Mouse (Mus musculus) granulocyte monocyte progenitor cell, adult 5-6 weeks (primary cell): Measurements from ENCODE around the gene Cachd1. TPM values are rescaled to one million over a fixed set of nuclear protein-coding genes. Genes with fewer than 3 reads are reported as not detected.

ENCODE experiments used
- ATAC-seq: replicated peaks from 2 replicates; pipeline ENCODE4 v1.8.0; 2016; ENCODE audit warnings: mild to moderate bottlenecking, moderate TSS enrichment, inconsistent platforms; ENCODE audit not compliant: poor library complexity, severe bottlenecking
- total RNA-seq, 2 experiments: library from RNA; stranded (forward) in 1 of 2; stranded (reverse) in 1 of 2; fragments of 200-712, 200-1000 nt in 1 of 2; fragments of >200 nt in 1 of 2; fragmentation: Nextera tagmentation in 1 of 2; gene quantifications; 2 replicates each; pipeline ENCODE4 v1.2.3; 2014 to 2017

Gene Cachd1
- total RNA-seq, 2 experiments from 2014 or later = 1.8 TPM; not detected in 1

- ATAC-seq = no peak
Measured at GRCm38 (mm10) chr4:100915093-100915492, 138.6 kb downstream of the Cachd1 start.

GRCm38 (mm10) chr4:100917511-100917910 is 141.0 kb downstream of the Cachd1 start:
- no peak for ATAC-seq

- no peak for ATAC-seq
Measured at GRCm38 (mm10) chr4:100920413-100920812, 143.9 kb downstream of the Cachd1 start.

GRCm38 (mm10) chr4:100922816-100923554 is 146.5 kb downstream of the Cachd1 start:
- no peak for ATAC-seq

- ATAC-seq = no peak
Measured at GRCm38 (mm10) chr4:100923598-100923997, 147.1 kb downstream of the Cachd1 start.

GRCm38 (mm10) chr4:100924276-100924675 is 147.8 kb downstream of the Cachd1 start:
- no peak for ATAC-seq

- no peak for ATAC-seq
Measured at GRCm38 (mm10) chr4:100925153-100925552, 148.7 kb downstream of the Cachd1 start.

- no peak for ATAC-seq
Measured at GRCm38 (mm10) chr4:100926608-100927007, 150.1 kb downstream of the Cachd1 start.

- no peak for ATAC-seq
Measured at GRCm38 (mm10) chr4:100927059-100927458, 150.6 kb downstream of the Cachd1 start.

GRCm38 (mm10) chr4:100943689-100944088 is 167.2 kb downstream of the Cachd1 start:
- ATAC-seq = no peak

- no peak for ATAC-seq
Measured at GRCm38 (mm10) chr4:100944276-100944675, 167.8 kb downstream of the Cachd1 start.

GRCm38 (mm10) chr4:100945171-100945899 is 168.9 kb downstream of the Cachd1 start:
- ATAC-seq = peak; percentile 73

- ATAC-seq = peak; percentile 73
Measured at GRCm38 (mm10) chr4:100948494-100949425, 172.3 kb downstream of the Cachd1 start.

GRCm38 (mm10) chr4:100950316-100950715 is 173.8 kb downstream of the Cachd1 start:
- ATAC-seq = no peak

GRCm38 (mm10) chr4:100951876-100952275 is 175.4 kb downstream of the Cachd1 start:
- ATAC-seq = no peak

GRCm38 (mm10) chr4:100963341-100963740 is 186.9 kb downstream of the Cachd1 start:
- no peak for ATAC-seq

- no peak for ATAC-seq
Measured at GRCm38 (mm10) chr4:100963796-100964195, 187.3 kb downstream of the Cachd1 start.

GRCm38 (mm10) chr4:100967703-100968392 is 191.4 kb downstream of the Cachd1 start:
- ATAC-seq = no peak

GRCm38 (mm10) chr4:100973641-100974454 is 197.4 kb downstream of the Cachd1 start:
- no peak for ATAC-seq
